Mouse (Mus musculus) cerebellum, adult 18-20 months (tissue): ENCODE results near the gene Rin1.
"Not testable (repeated sequence)": the region's sequence is repeated elsewhere in the genome, so short reads cannot be mapped to it uniquely, and the experiment has no call there.

ENCODE experiments used
- DNase-seq, 2 experiments: peaks; one replicate each; pipeline ENCODE4 v3.0.0; 2021

The Rin1 gene

DNA sequence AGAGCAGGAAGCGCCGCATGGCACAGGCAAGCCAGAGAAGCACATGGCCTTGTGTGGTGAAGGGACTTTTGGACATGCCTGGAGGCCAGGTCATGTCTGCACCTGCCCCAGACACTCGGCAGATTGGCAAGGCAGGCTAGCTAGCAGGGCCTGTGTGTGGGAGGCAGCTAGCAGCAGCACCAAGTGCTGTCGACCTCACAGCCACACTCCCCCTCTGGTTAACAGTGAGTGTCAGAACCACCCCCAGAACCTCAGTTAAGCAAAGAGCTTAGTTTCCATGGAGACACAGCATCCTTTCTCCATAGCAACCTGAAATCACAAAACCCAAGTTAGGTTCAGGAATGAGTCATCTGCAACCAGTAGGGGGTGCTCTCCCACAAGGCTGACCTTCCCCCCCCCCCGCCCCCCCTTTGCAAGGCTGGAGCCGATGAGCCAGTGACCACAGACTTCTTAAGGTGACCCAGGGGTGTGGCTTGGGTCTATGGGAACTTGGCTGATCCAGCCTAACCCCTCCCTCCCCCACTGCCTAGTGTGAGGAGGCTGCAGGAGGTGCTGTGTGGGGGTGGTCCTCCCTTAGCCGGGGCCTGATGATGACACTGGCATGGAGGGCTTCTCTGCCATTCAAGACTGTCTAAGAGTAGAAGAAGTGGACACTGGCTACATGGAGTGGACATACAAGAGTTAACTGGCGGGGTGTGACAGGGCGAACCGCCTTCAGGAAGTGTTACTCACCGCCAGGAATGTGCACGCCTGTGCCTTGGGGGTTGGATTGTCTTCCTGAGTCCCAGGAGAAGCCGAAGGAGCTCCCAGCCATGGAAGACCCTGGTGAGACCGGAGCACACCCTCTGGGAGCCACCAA is at the start of gene Rin1:
Gene Rin1 (plus strand): TSS at position 435 of the 859 bp plus-strand sequence.
- DNase-seq, result peak; percentile 44 to 55

GRCm38 (mm10) chr19:5001666-5002406 is 48.4 kb upstream of the Rin1 start:
- peak; percentile 90 to 91 for DNase-seq

DNA sequence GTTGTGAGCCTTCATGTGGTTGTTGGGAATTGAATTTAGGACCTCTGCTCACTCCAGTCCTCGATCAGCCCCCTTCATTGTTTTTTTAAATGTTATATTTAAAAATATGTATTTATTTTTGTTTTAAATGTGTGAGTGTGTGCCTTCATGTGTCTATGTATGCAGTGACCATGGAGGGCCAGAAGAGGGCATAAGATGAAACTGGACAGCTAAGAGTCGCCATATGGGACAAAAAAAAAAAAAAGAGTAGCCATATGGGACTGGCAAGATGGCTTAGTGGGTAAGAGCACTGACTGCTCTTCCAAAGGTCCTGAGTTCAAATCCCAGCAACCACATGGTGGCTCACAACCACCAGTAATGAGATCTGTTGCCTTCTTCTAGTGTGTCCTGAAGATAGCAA is 46.6 kb upstream of the Rin1 start:
- DNase-seq, result not testable (repeated sequence)

GRCm38 (mm10) chr19:5004925-5005324 is 45.4 kb upstream of the Rin1 start:
- no peak for DNase-seq

DNA sequence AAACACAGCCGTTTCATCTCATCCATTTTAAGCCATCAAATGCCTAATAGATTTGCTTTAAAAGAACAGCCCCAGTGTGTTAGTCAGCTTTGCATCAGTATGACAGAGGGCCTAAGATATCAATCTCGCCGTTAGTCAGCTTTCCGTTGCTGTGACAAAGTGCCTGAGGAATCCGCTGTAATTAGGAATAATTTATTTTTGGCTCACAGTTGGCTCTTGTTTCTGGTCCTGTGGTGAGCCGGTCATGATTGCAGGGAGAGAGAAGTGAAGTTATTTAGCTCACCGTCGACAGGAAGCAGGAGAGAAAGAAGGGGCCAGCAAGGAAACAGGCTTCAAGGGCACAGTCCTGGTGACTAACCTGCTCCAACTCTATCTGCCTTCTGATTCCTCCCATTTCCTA is 37.1 kb upstream of the Rin1 start:
- DNase-seq, result no peak

- DNase-seq, result peak; percentile 48 to 61
Observed at GRCm38 (mm10) chr19:5014961-5015398, 35.3 kb upstream of the Rin1 start.

DNA sequence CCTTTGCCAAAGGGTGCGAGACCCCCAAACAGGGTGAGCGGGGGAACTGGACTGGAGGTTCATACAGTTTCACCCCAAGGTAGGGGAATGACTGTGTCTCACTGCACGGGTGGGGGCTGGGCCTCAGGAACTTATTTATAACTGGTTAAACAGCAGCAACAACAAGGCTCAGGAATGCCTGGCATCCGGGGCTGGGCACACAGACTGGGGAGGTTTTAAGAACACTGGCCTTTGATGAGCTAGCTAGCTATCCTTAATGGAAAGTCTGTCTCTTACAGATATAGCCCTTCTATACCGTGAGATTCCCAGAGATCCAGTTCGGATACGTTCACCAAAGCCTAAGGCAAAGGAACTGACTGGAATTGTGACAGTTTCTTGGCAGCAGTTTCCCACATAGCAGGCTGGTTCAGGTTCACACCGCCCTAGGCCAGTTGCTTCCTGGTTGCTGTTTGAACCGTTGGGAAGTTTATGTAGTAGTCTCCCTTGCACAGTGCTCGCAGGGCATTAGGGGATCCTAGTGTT is 34.0 kb upstream of the Rin1 start:
- no peak for DNase-seq

DNA sequence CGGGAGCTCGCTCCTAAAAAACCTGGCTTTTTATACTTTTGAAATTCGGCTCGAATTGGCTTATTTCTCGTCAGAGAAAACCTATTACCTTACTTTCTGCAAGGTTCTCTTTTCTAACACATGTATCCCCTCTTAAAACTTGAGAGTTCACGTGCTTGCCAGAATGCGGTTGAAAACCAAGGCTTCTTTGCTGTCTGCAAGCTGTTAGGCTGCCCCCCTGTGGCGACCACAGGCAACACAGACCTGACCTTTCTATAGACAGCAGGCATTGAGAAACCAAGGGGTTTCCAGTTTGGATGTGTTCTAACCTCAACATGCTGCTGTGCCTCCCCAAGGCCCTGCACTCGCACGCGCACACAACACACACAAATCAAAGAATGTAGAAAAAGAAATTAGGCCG is 33.5 kb upstream of the Rin1 start:
- peak; percentile 80 to 82 for DNase-seq

- DNase-seq, result no peak
Observed at GRCm38 (mm10) chr19:5017611-5018010, 32.7 kb upstream of the Rin1 start.

GRCm38 (mm10) chr19:5018191-5018590 is 32.1 kb upstream of the Rin1 start:
- DNase-seq, result no peak

DNA sequence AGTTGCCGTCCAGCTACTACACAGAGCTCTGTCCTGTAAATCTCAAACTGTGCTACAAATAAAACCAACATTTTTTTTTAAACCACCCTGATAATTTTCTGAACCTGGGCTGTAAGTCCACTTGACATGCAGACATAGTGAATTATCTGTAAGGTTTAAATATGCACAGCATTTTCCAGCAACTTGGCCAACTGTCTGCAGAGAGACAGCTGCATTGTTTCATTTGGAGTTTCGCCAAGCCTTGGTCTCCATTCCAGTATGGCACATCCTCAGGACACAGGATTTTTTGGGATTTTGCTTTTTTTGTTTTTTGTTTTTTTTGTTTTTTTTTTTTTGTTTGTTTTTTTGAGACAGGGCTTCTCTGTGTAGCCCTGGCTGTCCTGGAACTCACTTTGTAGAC is 28.9 kb upstream of the Rin1 start:
- no peak for DNase-seq

DNA sequence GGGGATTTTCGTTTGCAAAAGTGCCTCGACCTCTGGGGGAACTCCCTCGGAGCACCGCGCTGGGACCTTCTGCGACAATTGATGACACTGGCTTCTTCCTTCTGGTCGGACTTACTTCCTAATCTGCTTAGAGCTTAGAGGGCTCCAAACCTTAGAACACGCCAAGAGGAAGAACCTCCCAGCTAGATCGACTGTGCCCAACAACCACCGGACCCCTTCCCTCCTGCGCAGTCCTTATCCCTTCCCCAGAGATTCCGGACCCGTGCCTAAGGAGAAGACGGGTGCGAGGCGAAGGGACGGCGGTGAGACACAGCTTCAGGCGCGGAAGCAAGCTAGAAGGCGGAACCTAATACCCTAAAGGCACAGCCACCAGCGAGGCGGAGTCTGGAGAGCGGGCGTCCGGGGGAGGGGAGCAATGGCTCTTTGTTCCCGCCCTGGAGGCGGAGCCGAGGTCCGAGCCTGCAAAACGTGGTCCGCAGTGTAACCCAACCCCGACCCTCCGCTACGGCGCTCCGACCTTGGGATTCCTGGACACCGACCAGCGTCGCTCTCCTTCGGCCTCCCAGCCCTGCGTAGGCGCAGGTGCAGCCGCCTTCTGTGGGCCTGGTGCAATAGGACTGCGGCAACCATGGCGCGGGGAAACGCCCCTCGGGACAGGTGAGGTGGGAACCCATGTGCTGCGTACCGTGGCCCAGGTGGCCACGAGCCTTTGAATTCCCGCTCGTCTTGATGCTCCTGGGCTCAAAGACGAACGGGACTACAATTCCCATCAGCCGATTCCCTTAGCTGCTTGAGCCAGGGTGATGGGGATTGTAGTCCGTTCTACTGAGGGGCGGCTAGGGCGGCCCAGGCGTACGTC is 26.4 kb upstream of the Rin1 start, which contains the start of gene Slc29a2:
Gene Slc29a2 (plus strand): TSS at position 240 of the 859 bp plus-strand sequence.
- DNase-seq, result peak; percentile 91 to 96

DNA sequence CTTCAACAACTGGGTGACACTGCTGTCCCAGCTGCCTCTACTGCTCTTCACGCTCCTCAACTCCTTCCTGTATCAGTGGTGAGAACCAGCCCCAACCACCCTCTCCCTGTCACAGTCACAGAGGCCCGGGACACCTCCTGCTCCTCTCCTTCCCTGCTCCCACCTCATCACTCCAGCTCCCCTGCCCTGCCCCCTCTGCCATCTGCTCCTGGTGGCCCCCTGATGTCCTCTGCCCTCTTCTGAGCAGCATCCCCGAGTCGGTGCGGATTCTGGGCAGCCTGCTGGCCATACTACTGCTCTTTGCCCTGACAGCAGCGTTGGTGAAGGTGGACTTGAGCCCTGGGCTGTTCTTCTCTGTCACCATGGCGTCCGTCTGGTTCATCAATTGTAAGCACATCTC is 24.2 kb upstream of the Rin1 start:
- DNase-seq, result no peak

DNA sequence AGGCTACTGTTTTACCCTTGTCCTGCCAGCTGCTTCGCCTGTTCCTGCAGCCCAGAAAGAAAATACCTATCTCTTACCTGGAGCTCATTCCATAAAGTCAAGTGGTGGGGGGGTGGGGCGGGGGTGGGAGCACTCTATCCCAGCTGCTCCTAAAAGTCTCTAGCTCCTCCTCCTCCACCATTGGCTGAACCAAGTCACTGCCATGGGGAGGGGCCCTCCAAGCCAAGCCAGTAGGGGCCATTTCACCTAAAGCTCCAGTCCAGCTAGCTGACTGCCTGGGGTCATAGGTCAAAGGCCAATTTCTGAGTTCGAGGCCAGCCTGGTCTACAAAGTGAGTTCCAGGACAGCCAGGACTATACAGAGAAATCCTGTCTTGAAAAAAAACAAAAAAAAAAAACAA is 17.6 kb upstream of the Rin1 start:
- DNase-seq, result no peak

DNA sequence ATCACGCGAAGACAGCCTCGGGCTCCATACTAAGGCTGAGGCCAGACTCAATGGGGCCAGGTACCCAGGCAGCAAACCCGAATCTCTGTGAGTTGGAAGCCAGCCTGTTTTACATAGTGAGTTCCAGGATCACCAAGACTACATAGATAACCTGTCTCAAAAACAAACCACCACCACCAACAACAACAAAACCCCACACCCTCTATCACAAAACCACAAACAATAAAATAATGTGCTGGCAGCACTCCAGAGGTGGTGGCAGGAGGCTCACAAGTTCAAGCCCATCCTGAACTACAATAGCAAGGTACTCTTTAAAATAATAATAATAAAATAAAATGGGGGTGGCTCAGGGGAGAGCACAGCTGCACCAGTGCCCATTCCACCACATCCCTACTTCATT is 13.7 kb upstream of the Rin1 start:
- no peak for DNase-seq

DNA sequence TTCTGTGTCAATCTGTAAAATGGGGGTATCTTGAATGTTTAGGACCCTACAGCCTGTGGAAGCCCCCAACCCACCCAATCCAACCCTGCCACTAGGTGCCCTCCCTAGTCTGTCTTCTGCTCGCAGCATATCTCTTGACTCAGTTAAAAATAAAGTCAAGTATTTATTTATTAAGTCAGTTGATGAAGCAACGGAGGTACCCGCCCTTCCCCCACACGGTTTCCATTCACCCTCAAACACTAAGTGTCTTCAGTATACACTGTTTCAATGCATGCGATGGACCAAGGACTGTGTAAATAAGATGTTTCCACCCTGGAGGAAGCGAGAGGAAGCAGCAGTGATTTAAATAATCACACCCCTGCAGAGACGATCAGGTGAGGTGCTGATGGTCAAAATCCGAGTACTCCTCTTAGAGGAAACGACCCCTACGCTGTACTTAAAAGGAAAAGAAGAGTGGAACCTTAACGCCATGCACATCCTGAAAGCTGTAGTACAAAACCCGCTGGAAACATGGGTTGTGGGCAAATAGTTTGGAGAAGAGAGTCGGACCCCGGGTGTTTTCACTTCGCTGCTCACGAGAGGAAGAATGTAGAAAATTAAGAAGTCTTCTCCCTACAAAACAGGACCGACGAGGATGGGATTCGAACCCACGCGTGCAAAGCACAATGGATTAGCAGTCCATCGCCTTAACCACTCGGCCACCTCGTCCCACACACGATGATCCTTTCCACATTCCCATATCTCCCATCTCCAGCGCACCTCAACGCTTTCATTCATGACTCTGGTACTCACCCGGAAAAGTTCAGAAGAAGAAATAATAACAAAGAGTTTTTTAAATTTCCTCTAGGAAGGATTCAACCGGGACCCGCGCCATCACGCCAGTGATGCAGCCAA is 12.4 kb upstream of the Rin1 start:
- peak; percentile 91 to 95 for DNase-seq

DNA sequence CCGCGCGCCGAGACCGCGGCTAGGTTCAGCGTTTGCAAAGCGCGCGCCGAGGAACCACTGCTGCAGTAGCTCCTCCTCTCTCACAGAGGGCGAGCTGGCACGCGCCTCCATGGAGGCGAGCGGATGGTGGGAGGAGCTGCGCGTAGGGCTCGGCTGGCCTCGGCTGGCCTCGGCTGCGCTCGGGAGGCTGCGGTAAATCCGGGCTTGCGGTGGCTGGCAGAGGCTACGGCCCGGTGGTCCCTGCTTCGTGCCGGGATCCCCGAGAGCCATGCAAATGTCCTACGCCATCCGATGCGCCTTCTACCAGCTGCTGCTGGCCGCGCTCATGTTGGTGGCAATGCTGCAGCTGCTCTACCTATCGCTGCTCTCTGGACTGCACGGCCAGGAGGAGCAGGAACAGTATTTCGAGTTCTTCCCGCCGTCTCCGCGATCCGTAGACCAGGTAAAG is 11.5 kb upstream of the Rin1 start, which contains the start of the genes B4gat1 and AC124502.3:
Gene B4gat1 (plus strand): TSS at position 118 of the 448 bp plus-strand sequence.
Gene AC124502.3 (plus strand): TSS at position 183 of the 448 bp plus-strand sequence.
- DNase-seq, result peak; percentile 93 to 95

- DNase-seq, result peak in 1 of 2 experiments; percentile 39
Observed at GRCm38 (mm10) chr19:5039301-5040114, 10.8 kb upstream of the Rin1 start.

DNA sequence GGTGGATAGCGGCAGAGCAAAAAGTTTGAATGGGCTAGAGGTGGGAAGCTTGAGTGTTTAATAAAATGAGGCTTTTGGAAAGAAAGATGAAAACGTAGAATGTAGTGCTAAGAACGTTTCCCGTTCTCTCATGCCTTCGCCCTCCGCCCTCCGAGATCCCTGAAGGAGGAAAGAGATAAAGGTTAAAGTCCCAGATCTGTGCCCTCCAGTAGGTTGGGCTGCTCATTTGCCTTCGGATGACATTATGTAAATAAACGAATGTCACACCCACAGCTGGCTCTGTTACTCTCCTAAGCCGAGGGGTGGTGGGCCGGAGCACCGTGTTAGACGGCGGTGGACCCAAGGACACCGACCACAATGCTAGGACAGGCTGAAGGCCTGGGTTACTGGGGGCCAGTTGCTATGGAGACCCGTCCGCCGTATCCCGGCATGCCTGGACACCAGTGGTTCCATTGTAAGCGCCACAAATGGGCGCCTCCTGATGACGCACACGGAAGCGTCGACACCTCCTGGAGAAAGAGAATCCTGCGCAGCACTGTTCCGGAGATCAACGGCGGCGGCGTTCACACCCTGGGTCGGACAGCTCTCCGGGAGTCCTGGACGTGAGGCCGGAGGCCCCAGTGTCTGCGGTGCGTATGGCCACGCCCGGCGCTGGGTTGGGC is 9.3 kb upstream of the Rin1 start, which contains the start of gene Brms1:
Gene Brms1 (plus strand): TSS at position 493 of the 662 bp plus-strand sequence.
- DNase-seq, result peak; percentile 89 to 90

DNA sequence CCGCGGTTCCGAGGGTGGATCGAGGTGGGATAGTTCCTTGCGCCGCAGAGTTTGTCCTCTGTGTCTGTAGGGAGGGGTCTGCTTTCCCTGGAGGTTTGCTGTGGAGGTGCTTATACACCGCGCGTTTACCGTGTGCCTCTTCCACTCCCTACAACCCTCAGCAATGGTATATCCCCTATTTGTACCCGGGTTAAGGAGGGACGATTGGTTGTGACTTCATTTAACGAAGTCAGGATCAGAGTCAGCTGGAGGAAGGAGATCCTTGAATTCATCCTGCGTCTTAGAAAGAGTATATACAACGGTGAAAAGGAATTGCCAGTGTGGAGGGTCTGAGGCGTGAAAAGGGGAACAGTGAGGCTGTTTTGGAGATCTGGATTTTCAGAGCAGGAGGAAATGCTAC is 8.7 kb upstream of the Rin1 start:
- DNase-seq, result no peak
